Mouse (Mus musculus) lung, adult 10 weeks (tissue): ENCODE results near the gene A930017K11Rik. TPM values are rescaled to one million over a fixed set of nuclear protein-coding genes. Genes with fewer than 3 reads are reported as not detected.

ENCODE experiments used
- polyA plus RNA-seq: library from polyadenylated mRNA; stranded (reverse); fragments of 350-450 nt; fragmentation: Illumina TruSeq; extraction: RNeasy Lipid Tissue Mini Kit (QIAGEN cat#74804); gene quantifications from one replicate; pipeline ENCODE4 v1.2.3, GENCODE M21; 2014; ENCODE audit warnings: low read depth, low replicate concordance; ENCODE audit not compliant: insufficient read depth

A930017K11Rik gene
- not detected for polyA plus RNA-seq

GRCm38 (mm10) chr17:25951803-25952623 is at the start of gene A930017K11Rik:
Gene A930017K11Rik (minus strand): TSS chr17:25952565.

GRCm38 (mm10) chr17:25985306-25986294 is 33.2 kb upstream of the A930017K11Rik start, which contains the start of gene Capn15:
Gene Capn15 (minus strand): TSS chr17:25985796.

GRCm38 (mm10) chr17:25944366-25945163 is 7.8 kb downstream of the A930017K11Rik start, which contains the start of the genes Pigq and Nhlrc4:
Gene Pigq (minus strand): TSS chr17:25944936.
Gene Nhlrc4 (minus strand): TSS chr17:25944961.

GRCm38 (mm10) chr17:25919144-25919785 is 33.1 kb downstream of the A930017K11Rik start, which contains the start of gene Rab40c:
Gene Rab40c (minus strand): TSS chr17:25919727.

Other genes with a start within 250 kb of the A930017K11Rik start
- gene Gng13, start 235.4 kb downstream of the A930017K11Rik start, polyA plus RNA-seq: 0.90 TPM
- gene Chtf18, start 225.1 kb downstream of the A930017K11Rik start, polyA plus RNA-seq: 1.0 TPM
- 9.4 TPM for gene Rpusd1, start 224.9 kb downstream of the A930017K11Rik start, polyA plus RNA-seq
- gene Mslnl, start 216.5 kb downstream of the A930017K11Rik start, polyA plus RNA-seq: not detected
- gene Msln, start 198.2 kb downstream of the A930017K11Rik start, polyA plus RNA-seq: 49.1 TPM
- gene Narfl, start 178.8 kb downstream of the A930017K11Rik start, polyA plus RNA-seq: 12.8 TPM
- gene Haghl, start 166.9 kb downstream of the A930017K11Rik start, polyA plus RNA-seq: 24.0 TPM
- 10.3 TPM for gene Ccdc78, start 166.0 kb downstream of the A930017K11Rik start, polyA plus RNA-seq
- 73.2 TPM for gene Fam173a, start 159.7 kb downstream of the A930017K11Rik start, polyA plus RNA-seq
- not detected for gene AC134908.4, start 156.9 kb downstream of the A930017K11Rik start, polyA plus RNA-seq
- gene Metrn, start 155.4 kb downstream of the A930017K11Rik start, polyA plus RNA-seq: 24.7 TPM
- gene Fbxl16, start 143.5 kb downstream of the A930017K11Rik start, polyA plus RNA-seq: 1.5 TPM
- gene Wdr24, start 128.9 kb downstream of the A930017K11Rik start, polyA plus RNA-seq: 6.9 TPM
- gene Jmjd8, start 123.7 kb downstream of the A930017K11Rik start, polyA plus RNA-seq: 26.4 TPM
- gene Stub1, start 119.2 kb downstream of the A930017K11Rik start, polyA plus RNA-seq: 114 TPM
- gene Rhbdl1, start 115.3 kb downstream of the A930017K11Rik start, polyA plus RNA-seq: 2.0 TPM
- gene Gm20683, start 110.8 kb downstream of the A930017K11Rik start, polyA plus RNA-seq: 2.7 TPM
- gene Rhot2, start 107.7 kb downstream of the A930017K11Rik start, polyA plus RNA-seq: 17.7 TPM
- gene Wdr90, start 91.1 kb downstream of the A930017K11Rik start, polyA plus RNA-seq: 7.7 TPM
- gene Mcrip2, start 83.8 kb downstream of the A930017K11Rik start, polyA plus RNA-seq: 17.9 TPM
- 42.2 TPM for gene Mettl26, start 77.5 kb downstream of the A930017K11Rik start, polyA plus RNA-seq
- gene Wfikkn1, start 71.7 kb downstream of the A930017K11Rik start, polyA plus RNA-seq: 0.25 TPM
- gene Rab40c, start 32.8 kb downstream of the A930017K11Rik start, polyA plus RNA-seq: 16.6 TPM
- gene Pigq, start 7.6 kb downstream of the A930017K11Rik start, polyA plus RNA-seq: 34.5 TPM
- gene Nhlrc4, start 7.6 kb downstream of the A930017K11Rik start, polyA plus RNA-seq: 7.5 TPM
- gene Capn15, start 33.2 kb upstream of the A930017K11Rik start, polyA plus RNA-seq: 6.4 TPM
- gene Rab11fip3, start 117.0 kb upstream of the A930017K11Rik start, polyA plus RNA-seq: 10.4 TPM
- gene Decr2, start 137.8 kb upstream of the A930017K11Rik start, polyA plus RNA-seq: 9.6 TPM
- gene Nme4, start 143.0 kb upstream of the A930017K11Rik start, polyA plus RNA-seq: 3.2 TPM
- 10.8 TPM for gene Tmem8, start 160.7 kb upstream of the A930017K11Rik start, polyA plus RNA-seq
- 76.8 TPM for gene Mrpl28, start 170.9 kb upstream of the A930017K11Rik start, polyA plus RNA-seq
- gene Axin1, start 186.1 kb upstream of the A930017K11Rik start, polyA plus RNA-seq: 18.3 TPM
- gene Pdia2, start 246.5 kb upstream of the A930017K11Rik start, polyA plus RNA-seq: 0.95 TPM